Mouse (Mus musculus) forebrain, embryonic 11.5 days (tissue): Measurements from ENCODE around the gene 0610010K14Rik. TPM values are rescaled to one million over a fixed set of nuclear protein-coding genes. Genes with fewer than 3 reads are reported as not detected.

Source experiments
- ATAC-seq: fragments of 200-750 bp; cut with Nextera tagmentation; replicated peaks from 2 replicates; pipeline ENCODE4 v1.8.0; 2017; ENCODE audit warnings: moderate TSS enrichment; ENCODE audit not compliant: low FRiP score
- DNase-seq: peaks from one replicate; pipeline ENCODE4 v3.0.0-alpha.2; 2017; ENCODE audit warnings: low spot score
- H3K27ac ChIP-seq: fragments of 300-500 bp; sonication (generic); 2 replicates; pipeline ENCODE4 v1.5.1; 2014; ENCODE audit warnings: low read depth, low read length
- H3K27me3 ChIP-seq: fragments of 300-500 bp; sonication (generic); 2 replicates; pipeline ENCODE4 v1.6.1; 2014; ENCODE audit warnings: mild to moderate bottlenecking, low read length, mixed read lengths; ENCODE audit not compliant: control insufficient read depth, insufficient read depth
- H3K36me3 ChIP-seq: fragments of 300-500 bp; sonication (generic); 2 replicates; pipeline ENCODE4 v1.6.1; 2014; ENCODE audit warnings: mild to moderate bottlenecking, low read length, moderate library complexity, mixed read lengths; ENCODE audit not compliant: control insufficient read depth, insufficient read depth
- H3K4me1 ChIP-seq: fragments of 300-500 bp; sonication (generic); replicated peaks from 2 replicates; pipeline ENCODE4 v1.6.1; 2014; ENCODE audit warnings: low read length, mixed read lengths; ENCODE audit not compliant: control insufficient read depth, insufficient read depth
- H3K4me2 ChIP-seq: fragments of 300-500 bp; sonication (generic); 2 replicates; pipeline ENCODE4 v1.6.1; 2014; ENCODE audit warnings: low read depth, mild to moderate bottlenecking, low read length, moderate library complexity, mixed read lengths; ENCODE audit not compliant: severe bottlenecking
- H3K4me3 ChIP-seq: fragments of 300-500 bp; sonication (generic); 2 replicates; pipeline ENCODE4 v1.5.1; 2014; ENCODE audit warnings: low read depth, low read length
- H3K9ac ChIP-seq: fragments of 300-500 bp; sonication (generic); 2 replicates; pipeline ENCODE4 v1.6.1; 2014; ENCODE audit warnings: low read length
- H3K9me3 ChIP-seq: fragments of 300-500 bp; sonication (generic); 2 replicates; pipeline ENCODE4 v1.6.1; 2016; ENCODE audit warnings: low read length, mixed read lengths; ENCODE audit not compliant: control insufficient read depth
- WGBS: fragments of 180-500 bp; shearing (Covaris S2); extraction: QIAGEN DNeasy Blood & Tissue Kit; methylation state at CpG from one replicate; pipeline ENCODE4 v1.1.7; 2014; 5-methylcytosine and 5-hydroxymethylcytosine counted together
- polyA plus RNA-seq: library from polyadenylated mRNA; unstranded; fragments of >200 nt; fragmentation: Nextera tagmentation; extraction: Ambion mirVana; gene quantifications from 2 replicates; pipeline ENCODE4 v1.2.1, GENCODE M21; 2014

0610010K14Rik gene
- polyA plus RNA-seq, 1 experiment from 2014 or later = 202 TPM

DNA sequence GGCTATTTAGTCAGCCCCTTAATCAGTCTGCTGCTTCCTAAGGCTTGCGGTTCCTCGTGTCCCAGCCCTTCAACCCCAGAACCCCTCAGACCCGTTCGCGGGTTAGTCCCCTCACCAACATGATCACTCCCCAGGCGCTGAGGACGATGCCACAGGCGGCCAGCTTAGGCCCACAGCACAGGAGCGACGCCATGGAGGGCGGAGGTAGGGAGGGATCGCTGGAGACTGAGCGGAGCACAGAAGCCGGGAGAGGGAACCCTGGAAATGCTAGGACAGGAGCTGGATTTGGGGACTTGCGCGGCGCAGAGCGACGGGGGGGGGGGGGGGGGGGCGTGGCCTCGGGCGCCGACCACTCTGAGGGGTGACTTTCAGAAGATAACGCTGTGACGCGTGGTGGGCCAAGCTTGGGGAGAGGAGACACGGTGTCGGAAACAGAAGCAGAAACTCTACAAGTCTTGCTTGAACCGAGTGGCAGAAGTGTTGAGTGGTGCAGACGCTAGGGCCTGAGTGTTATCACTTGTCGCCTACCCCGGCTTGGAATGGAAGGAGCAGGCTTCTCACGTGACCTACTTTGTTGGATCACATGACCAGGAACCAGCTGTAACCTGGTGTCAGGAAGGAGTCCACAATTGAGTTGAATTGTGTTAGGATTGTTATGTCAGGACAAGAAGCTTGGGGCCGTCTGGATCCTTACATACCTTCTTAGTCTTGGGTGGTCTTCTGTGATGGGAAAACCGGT, 2.0 kb upstream of the 0610010K14Rik start, which contains the start of the genes Gm21988 and Rnasek:
TSS of gene Gm21988 (minus strand) at position 290 of the 739 bp plus-strand sequence.
TSS of gene Rnasek (minus strand) at position 302 of the 739 bp plus-strand sequence.
- ATAC-seq = peak; percentile 44
- under 1% methylated on average over 31 of the region's 35 CpGs for WGBS
- Histone ChIP-seq H3K9me3 (no peaks in the 10 kb centered on the region), H3K4me1 (peaks cover 14% of the 10 kb centered on the region), H3K9ac (peak within 1 kb of the TSS; percentile 86), H3K4me3 (peak within 1 kb of the TSS; percentile 83), H3K27me3 (no peaks in the 10 kb centered on the region), H3K36me3 (peaks cover 5% of the 10 kb centered on the region; the same call in 1 of the 2 replicates), H3K27ac (peak within 1 kb of the TSS; percentile 57; the same call in 1 of the 2 replicates), H3K4me2 (peak within 1 kb of the TSS; percentile 95)
- peak; percentile 88 for DNase-seq

DNA sequence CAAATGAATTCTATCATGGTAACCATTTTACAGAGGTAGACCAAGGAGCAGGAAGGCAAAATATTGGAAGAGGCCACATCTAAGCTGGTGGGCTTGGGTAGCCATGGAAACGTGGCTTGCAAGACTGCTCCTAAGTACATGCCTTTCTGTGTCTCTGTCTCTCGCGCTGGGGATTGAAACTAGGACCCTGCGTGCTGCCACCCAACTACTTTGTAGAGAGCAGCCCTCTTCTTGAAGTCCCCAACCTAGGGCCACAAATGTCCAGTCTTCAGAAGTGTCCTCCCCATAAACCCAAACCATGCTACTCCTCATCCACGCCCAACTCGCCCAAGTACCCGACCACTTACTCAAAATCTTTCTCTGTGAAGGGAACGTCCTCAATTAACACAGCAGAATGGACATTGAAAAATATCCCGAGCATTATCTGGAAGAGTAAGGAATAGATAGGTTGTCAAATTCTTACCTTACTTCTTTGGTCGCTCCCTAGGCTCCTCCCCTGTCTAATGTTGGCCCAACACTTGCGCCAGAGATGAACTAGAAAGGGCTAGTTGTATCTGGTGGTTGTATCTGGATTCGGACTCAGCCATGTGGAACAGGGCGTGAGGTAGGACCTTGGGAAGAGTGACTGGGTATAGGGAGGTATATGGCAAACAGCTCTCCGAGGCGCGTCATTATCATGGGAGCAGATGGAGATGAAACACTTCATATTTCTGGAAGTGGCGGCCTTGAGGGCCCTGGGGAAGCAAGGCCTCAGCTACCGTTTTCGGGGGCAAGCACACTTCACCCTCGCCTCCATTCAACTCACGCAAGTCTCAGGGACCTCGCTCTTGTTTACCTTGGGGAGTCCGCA, 1.1 kb upstream of the 0610010K14Rik start:
- peak overlapping the region; percentile 86 for H3K9ac ChIP-seq
- peaks cover 5% of the 10 kb centered on the region; the same call in 1 of the 2 replicates for H3K36me3 ChIP-seq
- peak overlapping the region; percentile 95 for H3K4me2 ChIP-seq
- ATAC-seq = no peak
- H3K4me3 ChIP-seq = peak overlapping the region; percentile 83
- no peaks in the 10 kb centered on the region for H3K9me3 ChIP-seq
- WGBS = 13% methylated on average over 23 of the region's 23 CpGs
- no peak for DNase-seq
- H3K27me3 ChIP-seq = no peaks in the 10 kb centered on the region
- peaks cover 14% of the 10 kb centered on the region for H3K4me1 ChIP-seq
- H3K27ac ChIP-seq = peak overlapping the region; percentile 70; the same call in 1 of the 2 replicates

DNA sequence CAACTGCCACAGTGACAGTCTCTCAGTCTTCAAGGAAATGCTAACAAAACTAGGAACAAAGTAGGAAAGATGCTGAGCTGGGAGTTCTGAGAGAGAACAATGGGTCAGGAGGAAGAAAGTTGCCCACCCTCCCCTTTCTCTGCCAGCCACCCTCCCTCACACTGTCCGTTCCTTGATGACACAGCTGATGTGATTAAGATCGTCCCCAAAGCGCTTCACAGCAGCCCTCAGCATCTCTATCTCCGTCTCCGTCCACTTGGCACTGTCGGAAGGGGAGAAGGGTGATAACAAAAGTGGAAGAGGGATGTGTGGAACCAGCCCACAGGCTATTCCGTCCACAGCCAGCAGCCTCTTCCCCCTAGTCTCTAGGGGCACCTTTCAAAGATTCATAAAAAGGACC, 997 bp downstream of the 0610010K14Rik start:
- Histone ChIP-seq H3K36me3 (peaks cover 5% of the 10 kb centered on the region; the same call in 1 of the 2 replicates), H3K4me1 (peaks cover 14% of the 10 kb centered on the region), H3K9me3 (no peaks in the 10 kb centered on the region), H3K9ac (peak overlapping the region; percentile 86), H3K27ac (peak overlapping the region; percentile 86), H3K4me3 (peak overlapping the region; percentile 83), H3K27me3 (no peaks in the 10 kb centered on the region), H3K4me2 (peak overlapping the region; percentile 95)
- ATAC-seq = no peak
- DNase-seq = no peak
- WGBS = 51% methylated on average over 7 of the region's 7 CpGs

DNA sequence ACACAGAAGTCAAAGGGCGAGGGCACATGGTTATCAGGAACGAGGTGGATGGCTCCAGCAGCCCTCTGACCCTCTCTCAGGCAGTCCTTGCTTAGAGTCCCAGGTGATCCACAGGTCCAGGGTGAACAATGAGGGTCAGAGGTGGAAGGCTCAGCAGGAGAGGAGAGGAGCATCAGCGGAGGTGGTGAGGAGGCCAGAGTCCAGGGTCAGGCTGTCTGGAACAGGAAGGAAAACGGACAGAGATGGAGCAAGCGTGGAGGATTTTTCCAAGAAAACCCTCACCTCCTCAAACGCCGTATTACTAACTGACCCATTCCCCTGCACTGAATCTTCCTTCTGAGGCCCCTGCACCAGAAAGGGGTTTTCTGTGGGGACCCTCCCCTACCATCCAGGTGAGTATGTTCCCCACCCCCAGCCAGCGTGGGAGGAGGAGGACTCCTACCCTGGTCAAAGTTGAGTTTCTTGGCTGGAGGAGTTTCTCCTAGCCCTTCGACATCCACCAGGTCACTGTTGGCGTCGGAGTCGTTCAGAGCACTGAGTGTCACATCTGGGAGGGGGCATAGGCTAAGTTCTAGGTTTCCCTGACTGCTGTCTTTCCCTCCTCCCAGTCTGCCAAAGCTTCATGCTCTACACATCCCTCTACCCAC, 2.3 kb downstream of the 0610010K14Rik start:
- no peak overlapping the region for H3K4me3 ChIP-seq
- peaks cover 5% of the 10 kb centered on the region; the same call in 1 of the 2 replicates for H3K36me3 ChIP-seq
- no peak overlapping the region for H3K27ac ChIP-seq
- no peak overlapping the region for H3K9ac ChIP-seq
- H3K4me1 ChIP-seq = peaks cover 11% of the 10 kb centered on the region
- no peak overlapping the region for H3K4me2 ChIP-seq
- WGBS = 91% methylated on average over 12 of the region's 12 CpGs
- ATAC-seq = no peak
- H3K27me3 ChIP-seq = no peaks in the 10 kb centered on the region; the same call in 1 of the 2 replicates
- H3K9me3 ChIP-seq = no peaks in the 10 kb centered on the region
- no peak for DNase-seq

DNA sequence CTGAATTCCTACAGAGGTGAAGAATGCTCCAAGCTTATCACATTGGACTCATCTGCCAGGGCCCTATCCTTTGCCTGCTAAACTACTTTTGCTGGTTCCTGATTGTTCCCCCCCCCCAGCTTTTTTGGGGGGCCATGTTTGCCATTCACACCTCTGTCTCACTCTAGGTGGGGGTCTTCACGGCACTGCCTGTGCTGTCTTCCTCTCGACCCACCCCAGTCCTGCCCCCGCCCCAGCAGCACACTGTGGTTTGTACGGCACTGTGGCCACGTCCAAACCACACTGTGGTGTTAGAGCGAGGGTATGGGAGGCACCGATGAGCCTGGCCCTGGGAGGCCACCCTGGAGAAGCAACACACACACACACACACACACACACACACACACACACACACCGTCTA, 3.2 kb downstream of the 0610010K14Rik start:
- Histone ChIP-seq H3K36me3 (peaks cover 5% of the 10 kb centered on the region; the same call in 1 of the 2 replicates), H3K9me3 (no peaks in the 10 kb centered on the region), H3K4me1 (peaks cover 16% of the 10 kb centered on the region), H3K4me2 (no peak overlapping the region), H3K27ac (no peak overlapping the region), H3K9ac (no peak overlapping the region), H3K27me3 (peaks cover 9% of the 10 kb centered on the region), H3K4me3 (no peak overlapping the region)
- ATAC-seq (no peak), DNase-seq (no peak)
- WGBS = 88% methylated on average over 8 of the region's 8 CpGs

DNA sequence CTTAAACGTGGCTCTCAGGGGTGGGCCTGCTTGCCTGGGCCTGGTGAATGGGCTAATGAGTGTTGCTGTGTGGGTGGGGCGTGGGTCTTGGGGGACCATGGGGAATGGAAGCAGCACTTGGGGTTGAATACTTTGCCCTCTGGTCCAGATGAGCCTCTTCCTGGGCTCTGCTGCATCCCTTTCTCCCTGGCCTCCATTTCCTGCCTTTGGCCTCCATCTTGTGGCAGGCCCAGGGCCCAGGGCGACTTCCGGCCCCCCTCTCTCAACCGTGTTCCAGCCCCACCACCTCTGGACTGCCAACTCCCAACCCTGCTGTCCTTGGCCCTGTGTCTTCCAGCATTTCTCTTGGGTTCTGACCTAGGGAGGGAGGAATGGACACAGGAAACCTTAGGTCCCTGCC, 3.7 kb downstream of the 0610010K14Rik start:
- Histone ChIP-seq H3K4me3 (no peak overlapping the region), H3K4me1 (peaks cover 17% of the 10 kb centered on the region), H3K27ac (no peak overlapping the region), H3K9me3 (no peaks in the 10 kb centered on the region), H3K36me3 (peaks cover 5% of the 10 kb centered on the region; the same call in 1 of the 2 replicates), H3K27me3 (peaks cover 13% of the 10 kb centered on the region), H3K9ac (no peak overlapping the region), H3K4me2 (no peak overlapping the region)
- no peak for DNase-seq
- 57% methylated on average over 5 of the region's 5 CpGs for WGBS
- no peak for ATAC-seq

DNA sequence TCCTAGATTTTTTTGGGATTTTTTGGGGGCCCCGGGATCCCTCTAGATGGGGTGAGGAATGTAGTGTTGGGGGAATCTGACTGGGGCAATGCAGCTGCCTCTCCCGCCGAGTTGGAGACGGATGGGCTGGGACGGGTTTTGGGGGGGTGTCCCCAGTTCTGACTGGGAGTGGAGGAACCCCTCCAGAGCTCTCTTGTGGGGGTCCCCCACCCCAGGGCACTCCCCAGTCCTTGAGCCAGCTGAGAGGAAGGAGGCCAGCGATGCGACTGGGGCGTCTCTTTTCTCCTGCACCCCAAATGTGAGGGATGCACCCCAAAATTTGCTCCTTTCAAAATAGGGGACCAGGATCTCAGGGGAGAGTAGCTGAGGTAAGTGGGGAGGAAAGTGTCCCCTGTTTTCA, 4.7 kb downstream of the 0610010K14Rik start:
- 41% methylated on average over 8 of the region's 8 CpGs for WGBS
- Histone ChIP-seq H3K36me3 (peaks cover 5% of the 10 kb centered on the region; the same call in 1 of the 2 replicates), H3K4me1 (peaks cover 9% of the 10 kb centered on the region), H3K27ac (no peak overlapping the region), H3K27me3 (peaks cover 23% of the 10 kb centered on the region), H3K4me3 (no peak overlapping the region), H3K9me3 (no peaks in the 10 kb centered on the region), H3K4me2 (peak overlapping the region; percentile 53), H3K9ac (peak overlapping the region; percentile 51)
- ATAC-seq (no peak), DNase-seq (no peak)

DNA sequence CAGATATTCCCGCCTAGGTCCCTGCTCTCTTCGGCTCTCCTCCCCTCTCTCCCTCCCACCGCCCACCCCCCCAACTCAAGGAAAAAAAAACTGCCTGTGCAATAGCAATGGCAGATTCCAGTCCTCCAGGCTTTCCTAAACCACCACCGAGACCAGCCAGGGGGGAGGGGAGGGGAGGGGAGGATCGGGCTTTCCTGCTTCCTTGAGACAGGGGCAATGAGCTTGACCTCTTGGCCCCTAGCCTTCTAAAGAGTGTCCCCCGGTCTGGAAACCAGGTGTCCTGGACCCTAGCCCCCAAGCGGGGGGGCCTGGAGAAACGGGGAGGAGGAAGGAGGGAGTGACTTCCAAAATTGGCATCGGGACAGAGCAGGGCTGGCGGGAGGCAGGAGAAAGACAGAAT, 5.2 kb downstream of the 0610010K14Rik start:
- Histone ChIP-seq H3K36me3 (peaks cover 5% of the 10 kb centered on the region; the same call in 1 of the 2 replicates), H3K27ac (no peak overlapping the region), H3K27me3 (peaks cover 28% of the 10 kb centered on the region), H3K9me3 (no peaks in the 10 kb centered on the region), H3K9ac (peak overlapping the region; percentile 51), H3K4me2 (peak overlapping the region; percentile 53), H3K4me3 (peak overlapping the region; percentile 18; the same call in 1 of the 2 replicates), H3K4me1 (peaks cover 9% of the 10 kb centered on the region)
- 5% methylated on average over 9 of the region's 10 CpGs for WGBS
- DNase-seq (peak; percentile 73), ATAC-seq (no peak)
